Mouse (Mus musculus) myocyte (in vitro differentiated cells): ENCODE data around the gene Urah. TPM values are rescaled to one million over a fixed set of nuclear protein-coding genes. Genes with fewer than 3 reads are reported as not detected.

Experiments used
- H3K27me3 ChIP-seq: one replicate; pipeline ENCODE4 v1.6.1; 2011; ENCODE audit not compliant: control insufficient read depth, insufficient read depth, insufficient read length
- H3K36me3 ChIP-seq: one replicate; pipeline ENCODE4 v1.6.1; 2011; ENCODE audit not compliant: control insufficient read depth, insufficient read depth
- H3K4me2 ChIP-seq: one replicate; pipeline ENCODE4 v1.6.1; 2011; ENCODE audit warnings: low read depth, control low read depth
- H3K4me3 ChIP-seq: one replicate; pipeline ENCODE4 v1.5.1; 2011; ENCODE audit warnings: mild to moderate bottlenecking, control low read depth, moderate library complexity
- H3K79me2 ChIP-seq: one replicate; pipeline ENCODE4 v1.6.1; 2011; ENCODE audit not compliant: control insufficient read depth, insufficient read depth
- H3ac ChIP-seq: one replicate; pipeline ENCODE4 v1.6.1; 2011; ENCODE audit not compliant: control insufficient read depth, insufficient read length
- CEBPB ChIP-seq: IDR thresholded peaks from 2 replicates; pipeline ENCODE4 v1.6.1; 2011; ENCODE audit warnings: mild to moderate bottlenecking, moderate library complexity; ENCODE audit not compliant: poor library complexity, insufficient read depth, severe bottlenecking
- E2F4 ChIP-seq: IDR thresholded peaks from one replicate; pipeline ENCODE4 v1.6.1; 2011; ENCODE audit warnings: mild to moderate bottlenecking, control low read depth, moderate library complexity; ENCODE audit not compliant: insufficient read depth
- MAX ChIP-seq: IDR thresholded peaks from one replicate; pipeline ENCODE4 v1.6.1; 2011; ENCODE audit warnings: low read depth, mild to moderate bottlenecking, control low read depth
- MYOD1 ChIP-seq, 3 experiments: IDR thresholded peaks; one replicate each; pipeline ENCODE4 v1.6.1; 2011; ENCODE audit warnings: control low read depth in 2 of 3, low read depth in 2 of 3, mild to moderate bottlenecking in 2 of 3, moderate library complexity in 1 of 3; ENCODE audit not compliant: insufficient read length in 2 of 3, control insufficient read depth in 1 of 3
- MYOG ChIP-seq, 3 experiments: IDR thresholded peaks; one replicate each; pipeline ENCODE4 v1.6.1; 2011; ENCODE audit warnings: control low read depth in 2 of 3, low read depth in 2 of 3, mild to moderate bottlenecking in 2 of 3; ENCODE audit not compliant: insufficient read length in 2 of 3, control insufficient read depth in 1 of 3, insufficient read depth in 1 of 3
- POLR2A ChIP-seq: IDR thresholded peaks from one replicate; pipeline ENCODE4 v1.6.1; 2011; ENCODE audit warnings: low read depth, mild to moderate bottlenecking, control low read depth, moderate library complexity; ENCODE audit not compliant: insufficient read length
- POLR2AphosphoS2 ChIP-seq: IDR thresholded peaks from one replicate; pipeline ENCODE4 v1.6.1; 2011; ENCODE audit warnings: low read depth, control low read depth; ENCODE audit not compliant: insufficient read length
- REST ChIP-seq: IDR thresholded peaks from one replicate; pipeline ENCODE4 v1.6.1; 2011; ENCODE audit warnings: mild to moderate bottlenecking, control low read depth, moderate library complexity; ENCODE audit not compliant: insufficient read depth, insufficient read length
- SRF ChIP-seq: IDR thresholded peaks from one replicate; pipeline ENCODE4 v1.6.1; 2011; ENCODE audit warnings: low read depth; ENCODE audit not compliant: control insufficient read depth, insufficient read length
- TCF12 ChIP-seq: IDR thresholded peaks from one replicate; pipeline ENCODE4 v1.6.1; 2011; ENCODE audit warnings: mild to moderate bottlenecking, control low read depth; ENCODE audit not compliant: poor library complexity, insufficient read depth, severe bottlenecking
- TCF3 ChIP-seq: IDR thresholded peaks from one replicate; pipeline ENCODE4 v1.6.1; 2011; ENCODE audit warnings: low read depth, control low read depth; ENCODE audit not compliant: insufficient read length
- USF1 ChIP-seq: IDR thresholded peaks from one replicate; pipeline ENCODE4 v1.6.1; 2011; ENCODE audit warnings: low read depth, mild to moderate bottlenecking, control low read depth, moderate library complexity
- polyA plus RNA-seq: library from polyadenylated mRNA; unstranded; fragments of >200 nt; fragmentation: generic; extraction: Trizol; gene quantifications from one replicate; pipeline ENCODE4 v1.2.1, GENCODE M21; 2012; ENCODE audit warnings: missing spikeins

The Urah gene
- polyA plus RNA-seq, 1 experiment, result 0.13 TPM

- no peak overlapping the region for H3K4me3 ChIP-seq
- peaks cover 12% of the 10 kb centered on the region for H3K27me3 ChIP-seq
- no peaks in the 10 kb centered on the region for H3K36me3 ChIP-seq
- no peaks in the 10 kb centered on the region for H3K79me2 ChIP-seq
- no peak for TF ChIP-seq TCF12
- no peak for TF ChIP-seq SRF
- no peak for TF ChIP-seq CEBPB
- TF ChIP-seq E2F4, result no peak
- no peak for TF ChIP-seq MYOD1 (IDR thresholded peaks at IDR 0.05; ENCODE audit: control insufficient read depth in 1 of 3, insufficient read length in 2 of 3, low read depth in 2 of 3)
- TF ChIP-seq TCF3, result no peak
- H3K4me2 ChIP-seq, result no peak overlapping the region
- no peak overlapping the region for H3ac ChIP-seq
Observed at GRCm38 (mm10) chr7:140846676-140847075, 11.9 kb downstream of the Urah start.

DNA sequence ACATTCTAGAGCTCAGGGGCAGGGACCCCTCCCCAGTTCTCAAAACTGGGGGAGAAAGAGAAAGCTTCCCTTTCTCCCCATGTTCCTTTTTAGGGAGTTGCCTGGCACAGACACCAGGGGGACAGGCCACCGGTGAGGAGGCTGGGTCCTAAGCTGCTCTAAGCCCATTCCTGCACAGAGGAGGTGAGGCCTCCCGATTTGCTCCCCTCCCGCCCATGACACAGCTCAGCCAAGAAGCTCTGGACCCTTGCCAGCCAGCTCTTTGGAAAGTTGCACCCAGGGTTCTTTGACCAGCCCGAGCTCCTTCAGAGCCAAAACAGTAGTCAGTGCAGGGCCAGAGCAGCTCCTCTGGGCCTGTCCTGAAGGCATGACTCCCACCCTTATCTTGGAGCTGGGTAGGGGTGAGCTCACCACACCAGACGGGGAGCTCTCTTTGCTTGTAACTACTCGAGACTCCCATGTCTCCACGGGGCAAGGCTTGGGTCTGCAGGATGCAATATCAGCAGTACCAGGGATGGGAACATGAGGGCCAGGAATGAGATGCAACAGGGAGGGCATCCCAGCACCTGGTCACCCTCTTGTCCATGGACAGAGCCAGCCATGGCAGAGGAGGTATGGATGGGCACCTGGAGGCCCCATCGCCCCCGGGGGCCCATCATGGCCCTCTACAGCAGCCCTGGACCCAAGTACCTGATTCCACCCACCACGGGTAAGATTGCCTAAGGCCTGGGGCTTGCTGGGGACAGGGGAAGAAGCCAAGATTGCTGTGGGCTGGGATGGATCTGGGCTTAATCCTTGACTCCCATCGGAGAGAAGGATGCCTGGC is 13.2 kb downstream of the Urah start, which contains the start of gene Odf3:
Gene Odf3 (plus strand): TSS at position 51 of the 826 bp plus-strand sequence.
- Histone ChIP-seq H3K79me2 (peaks cover 2% of the 10 kb centered on the region), H3K4me2 (no peak within 1 kb of the TSS), H3ac (no peak within 1 kb of the TSS), H3K27me3 (peaks cover 12% of the 10 kb centered on the region), H3K4me3 (no peak within 1 kb of the TSS), H3K36me3 (peaks cover 1% of the 10 kb centered on the region)
- TF ChIP-seq USF1 (no peak), MYOD1 (IDR thresholded peaks at IDR 0.05; ENCODE audit: control insufficient read depth in 1 of 3, insufficient read length in 2 of 3, low read depth in 2 of 3) (no peak), POLR2AphosphoS2 (no peak)

- Histone ChIP-seq H3K4me3 (no peak overlapping the region), H3ac (no peak overlapping the region), H3K27me3 (peaks cover 10% of the 10 kb centered on the region), H3K79me2 (peaks cover 5% of the 10 kb centered on the region), H3K4me2 (no peak overlapping the region), H3K36me3 (peaks cover 6% of the 10 kb centered on the region)
- TF ChIP-seq TCF3 (no peak), MYOG (IDR thresholded peaks at IDR 0.05; ENCODE audit: control insufficient read depth in 1 of 3, insufficient read depth in 1 of 3, insufficient read length in 2 of 3, low read depth in 2 of 3) (no peak), CEBPB (no peak), SRF (no peak), E2F4 (no peak), TCF12 (no peak), MYOD1 (IDR thresholded peaks at IDR 0.05; ENCODE audit: control insufficient read depth in 1 of 3, insufficient read length in 2 of 3, low read depth in 2 of 3) (no peak), POLR2AphosphoS2 (no peak), USF1 (no peak), REST (no peak), MAX (no peak), POLR2A (no peak)
Observed at GRCm38 (mm10) chr7:140848591-140848990, 13.8 kb downstream of the Urah start.

DNA sequence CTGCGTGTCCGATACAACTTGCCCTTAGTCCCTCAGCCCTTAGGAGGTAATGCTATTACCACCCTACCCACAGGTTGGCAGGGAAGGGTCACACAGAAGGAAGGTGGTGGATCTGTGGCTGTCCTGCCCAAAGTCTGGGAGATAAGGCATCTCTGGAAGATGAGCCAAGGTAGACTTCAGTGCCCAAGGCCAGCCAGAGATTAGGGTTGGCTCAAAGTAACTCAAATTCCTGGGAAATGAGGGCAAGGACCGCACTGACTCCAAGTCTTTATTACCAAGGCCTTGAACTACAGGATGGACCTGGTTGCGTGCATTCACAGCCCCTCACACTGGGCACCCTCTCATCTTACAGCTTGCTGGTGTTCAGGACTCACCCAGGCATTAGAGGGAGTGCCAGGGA is 17.1 kb downstream of the Urah start:
- Histone ChIP-seq H3K27me3 (no peaks in the 10 kb centered on the region), H3K79me2 (peaks cover 21% of the 10 kb centered on the region), H3K36me3 (peaks cover 6% of the 10 kb centered on the region), H3ac (no peak overlapping the region), H3K4me3 (no peak overlapping the region), H3K4me2 (no peak overlapping the region)
- TF ChIP-seq TCF3 (no peak), REST (no peak), TCF12 (no peak), CEBPB (no peak), MYOD1 (IDR thresholded peaks at IDR 0.05; ENCODE audit: control insufficient read depth in 1 of 3, insufficient read length in 2 of 3, low read depth in 2 of 3) (no peak), SRF (no peak), MAX (no peak), POLR2A (no peak), USF1 (no peak), E2F4 (no peak), MYOG (IDR thresholded peaks at IDR 0.05; ENCODE audit: control insufficient read depth in 1 of 3, insufficient read depth in 1 of 3, insufficient read length in 2 of 3, low read depth in 2 of 3) (no peak), POLR2AphosphoS2 (no peak)

- Histone ChIP-seq H3ac (no peak overlapping the region), H3K4me3 (no peak overlapping the region), H3K79me2 (peaks cover 31% of the 10 kb centered on the region), H3K27me3 (no peaks in the 10 kb centered on the region), H3K36me3 (peaks cover 6% of the 10 kb centered on the region), H3K4me2 (no peak overlapping the region)
- TF ChIP-seq REST (no peak), POLR2AphosphoS2 (no peak), E2F4 (no peak), SRF (no peak), MYOD1 (IDR thresholded peaks at IDR 0.05; ENCODE audit: control insufficient read depth in 1 of 3, insufficient read length in 2 of 3, low read depth in 2 of 3) (no peak), MYOG (IDR thresholded peaks at IDR 0.05; ENCODE audit: control insufficient read depth in 1 of 3, insufficient read depth in 1 of 3, insufficient read length in 2 of 3, low read depth in 2 of 3) (no peak), CEBPB (no peak), TCF3 (no peak), POLR2A (no peak), MAX (no peak), USF1 (no peak), TCF12 (no peak)
Observed at GRCm38 (mm10) chr7:140853386-140853785, 18.6 kb downstream of the Urah start.
